Mouse (Mus musculus) MEL (cell line): Measurements from ENCODE around the gene Socs4.
A peak's percentile ranks its signal among the peaks of the same experiment; 100 is the strongest.

Source experiments
- CHD2 ChIP-seq: IDR thresholded peaks from 2 replicates; pipeline ENCODE4 v1.6.1; 2011; ENCODE audit warnings: low read length, improper control_type of control experiment
- MAX ChIP-seq: IDR thresholded peaks from 2 replicates; pipeline ENCODE4 v1.6.1; 2011; ENCODE audit warnings: low read length, improper control_type of control experiment
- RAD21 ChIP-seq: IDR thresholded peaks from 2 replicates; pipeline ENCODE4 v1.6.1; 2011; ENCODE audit warnings: mild to moderate bottlenecking, low read depth, low read length, improper control_type of control experiment
- TAL1 ChIP-seq: IDR thresholded peaks from 2 replicates; pipeline ENCODE4 v1.6.1; 2012; ENCODE audit warnings: mild to moderate bottlenecking, inconsistent platforms, low read length, moderate library complexity, mixed read lengths

- TF ChIP-seq RAD21 (no peak), MAX (no peak), TAL1 (peak; percentile 48), CHD2 (no peak)
These were observed 43.1 kb upstream of the Socs4 start for GRCm38 (mm10) chr14:47233602-47234001.
